Mouse (Mus musculus) embryonic facial prominence, embryonic 13.5 days (tissue): ENCODE results near the gene Gimap4. TPM values are rescaled to one million over a fixed set of nuclear protein-coding genes. Genes with fewer than 3 reads are reported as not detected.

Source experiments
- ATAC-seq: fragments of 200-750 bp; cut with Nextera tagmentation; 2 replicates; pipeline ENCODE4 v1.8.0; 2017; ENCODE audit warnings: low read depth; ENCODE audit not compliant: insufficient number of reproducible peaks, insufficient read depth, low FRiP score, low TSS enrichment
- H3K27ac ChIP-seq: fragments of 300-500 bp; sonication (generic); 2 replicates; pipeline ENCODE4 v1.5.1; 2015; ENCODE audit warnings: moderate library complexity, mild to moderate bottlenecking, inconsistent platforms
- H3K27me3 ChIP-seq: fragments of 300-500 bp; sonication (generic); 2 replicates; pipeline ENCODE4 v1.6.1; 2015; ENCODE audit warnings: mild to moderate bottlenecking, inconsistent platforms
- H3K36me3 ChIP-seq: fragments of 300-500 bp; sonication (generic); 2 replicates; pipeline ENCODE4 v1.6.1; 2015; ENCODE audit warnings: mild to moderate bottlenecking, inconsistent platforms
- H3K4me1 ChIP-seq: fragments of 300-500 bp; sonication (generic); 2 replicates; pipeline ENCODE4 v1.6.1; 2015; ENCODE audit warnings: inconsistent platforms
- H3K4me2 ChIP-seq: fragments of 300-500 bp; sonication (generic); 2 replicates; pipeline ENCODE4 v1.6.1; 2015; ENCODE audit warnings: moderate library complexity, mild to moderate bottlenecking, inconsistent platforms
- H3K4me3 ChIP-seq: fragments of 300-500 bp; sonication (generic); 2 replicates; pipeline ENCODE4 v1.5.1; 2015; ENCODE audit warnings: mild to moderate bottlenecking, inconsistent platforms
- H3K9ac ChIP-seq: fragments of 300-500 bp; sonication (generic); 2 replicates; pipeline ENCODE4 v1.6.1; 2015; ENCODE audit warnings: mild to moderate bottlenecking, inconsistent platforms
- H3K9me3 ChIP-seq: fragments of 300-500 bp; sonication (generic); 2 replicates; pipeline ENCODE4 v1.6.1; 2016; ENCODE audit warnings: inconsistent platforms
- WGBS: fragments of 180-500 bp; shearing (Covaris S2); methylation state at CpG from one replicate; pipeline ENCODE4 v1.1.7; 2015; ENCODE audit warnings: mixed read lengths; 5-methylcytosine and 5-hydroxymethylcytosine counted together
- polyA plus RNA-seq: library from polyadenylated mRNA; unstranded; fragments of >200 nt; fragmentation: Nextera tagmentation; extraction: Ambion mirVana; gene quantifications from 2 replicates; pipeline ENCODE4 v1.2.1, GENCODE M21; 2015

Gimap4 gene
- polyA plus RNA-seq, 1 experiment from 2014 or later: 10.9 TPM

DNA sequence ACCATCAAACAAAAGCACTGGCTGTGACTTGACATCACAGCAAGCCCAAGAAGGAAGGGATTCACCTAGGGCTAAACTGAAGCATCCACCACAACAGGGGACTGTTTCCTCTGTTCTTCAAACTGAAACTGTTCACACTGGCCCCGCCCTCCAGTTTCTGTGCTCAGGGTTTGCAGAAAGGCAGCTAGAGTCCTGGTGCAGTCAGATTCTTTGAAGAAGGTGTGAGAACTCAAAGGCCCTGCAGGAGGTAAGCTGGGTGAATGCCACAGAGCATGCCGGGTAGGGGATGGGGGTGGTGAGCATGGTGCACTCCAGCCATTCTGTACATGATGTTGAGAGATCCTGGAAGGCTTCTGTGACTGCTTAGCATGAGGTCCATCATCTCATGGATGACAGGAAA, 34.1 kb downstream of the Gimap4 start, which contains the start of the genes Gm28053 and Gimap7:
TSS of gene Gm28053 (plus strand) at position 153 of the 400 bp plus-strand sequence.
TSS of gene Gimap7 (plus strand) at position 167 of the 400 bp plus-strand sequence.
- Histone ChIP-seq H3K9me3 (no peaks in the 10 kb centered on the region), H3K27me3 (no peaks in the 10 kb centered on the region), H3K36me3 (no peaks in the 10 kb centered on the region), H3K4me3 (no peak within 1 kb of the TSS), H3K9ac (no peak within 1 kb of the TSS), H3K27ac (no peak within 1 kb of the TSS), H3K4me1 (no peaks in the 10 kb centered on the region), H3K4me2 (no peak within 1 kb of the TSS)
- 57% methylated on average over 2 of the region's 2 CpGs for WGBS
- no peak for ATAC-seq

- no peaks in the 10 kb centered on the region for H3K27me3 ChIP-seq
- H3K4me1 ChIP-seq: no peaks in the 10 kb centered on the region
- H3K36me3 ChIP-seq: no peaks in the 10 kb centered on the region
- H3K27ac ChIP-seq: no peak overlapping the region
- no peak for ATAC-seq
- no peak overlapping the region for H3K9ac ChIP-seq
- WGBS: 76% methylated on average over 4 of the region's 4 CpGs
- H3K9me3 ChIP-seq: no peaks in the 10 kb centered on the region
- H3K4me3 ChIP-seq: no peak overlapping the region
- no peak overlapping the region for H3K4me2 ChIP-seq
Observed at GRCm38 (mm10) chr6:48720326-48720725, 36.0 kb downstream of the Gimap4 start.

GRCm38 (mm10) chr6:48723468-48723867, 39.1 kb downstream of the Gimap4 start:
- no peak for ATAC-seq
- no peak overlapping the region for H3K4me3 ChIP-seq
- no peaks in the 10 kb centered on the region for H3K4me1 ChIP-seq
- WGBS: 83% methylated on average over 8 of the region's 8 CpGs
- H3K9me3 ChIP-seq: no peaks in the 10 kb centered on the region
- H3K9ac ChIP-seq: no peak overlapping the region
- no peaks in the 10 kb centered on the region for H3K27me3 ChIP-seq
- no peak overlapping the region for H3K4me2 ChIP-seq
- no peak overlapping the region for H3K27ac ChIP-seq
- H3K36me3 ChIP-seq: no peaks in the 10 kb centered on the region

- H3K9ac ChIP-seq: no peak overlapping the region
- WGBS: 7% methylated on average over 1 of the region's 1 CpGs
- 0 out of 2 replicates have a peak, but pooled peaks have one; percentile 52 for ATAC-seq
Observed at GRCm38 (mm10) chr6:48725476-48725875, 41.1 kb downstream of the Gimap4 start.

DNA sequence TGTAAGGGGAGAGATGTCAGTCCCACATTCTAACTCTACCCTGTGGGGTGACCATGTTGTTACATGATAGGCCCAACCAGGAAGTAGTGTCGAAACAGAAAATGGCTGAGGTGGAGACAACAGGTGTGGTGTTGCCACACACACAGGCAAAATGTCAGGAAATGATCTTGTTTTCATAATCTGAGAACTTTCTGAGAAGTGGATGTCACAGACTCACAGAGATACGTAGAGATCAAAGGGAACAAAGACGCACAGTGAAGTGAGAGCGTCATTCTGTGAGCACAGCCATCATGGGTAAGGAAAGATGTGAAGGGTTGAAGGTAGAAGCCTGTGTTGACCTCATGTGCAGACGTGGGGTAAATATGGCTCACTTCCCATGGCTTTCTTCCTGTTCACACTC, 43.4 kb downstream of the Gimap4 start:
- ATAC-seq: no peak
- H3K4me2 ChIP-seq: no peak overlapping the region
- H3K36me3 ChIP-seq: no peaks in the 10 kb centered on the region
- no peaks in the 10 kb centered on the region for H3K9me3 ChIP-seq
- H3K4me3 ChIP-seq: no peak overlapping the region
- 85% methylated on average over 5 of the region's 5 CpGs for WGBS
- no peaks in the 10 kb centered on the region for H3K4me1 ChIP-seq
- H3K27ac ChIP-seq: no peak overlapping the region
- no peaks in the 10 kb centered on the region for H3K27me3 ChIP-seq
- no peak overlapping the region for H3K9ac ChIP-seq

More at GRCm38 (mm10) chr6:48725476-48725875, 41.1 kb downstream of the Gimap4 start:
- Histone ChIP-seq H3K27me3 (no peaks in the 10 kb centered on the region), H3K27ac (no peak overlapping the region), H3K9me3 (no peaks in the 10 kb centered on the region), H3K4me1 (no peaks in the 10 kb centered on the region), H3K36me3 (no peaks in the 10 kb centered on the region), H3K4me3 (no peak overlapping the region), H3K4me2 (no peak overlapping the region)

DNA sequence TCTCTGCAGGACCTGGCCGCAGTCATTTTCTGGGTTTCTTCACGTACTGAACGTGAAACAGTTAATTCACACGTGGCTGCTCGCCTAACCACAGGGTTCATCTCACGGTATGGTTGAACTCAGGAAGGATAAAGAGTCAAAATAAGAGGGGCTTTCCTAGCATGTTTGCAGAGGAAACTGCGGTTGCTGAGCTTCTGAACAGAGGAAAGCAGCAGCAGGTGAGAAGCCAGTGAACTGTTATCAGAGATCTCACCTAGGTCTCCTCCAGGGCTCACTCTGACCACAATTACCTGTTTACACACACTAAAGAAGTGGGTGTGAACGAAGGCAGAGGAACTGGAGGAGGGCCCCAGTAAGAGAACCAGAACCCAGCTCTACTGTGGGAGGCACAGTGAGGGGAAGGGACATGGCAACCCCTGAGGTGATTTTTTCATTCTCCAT, 48.5 kb downstream of the Gimap4 start:
- WGBS: 51% methylated on average over 8 of the region's 8 CpGs
- no peak overlapping the region for H3K9ac ChIP-seq

GRCm38 (mm10) chr6:48733660-48734059, 49.3 kb downstream of the Gimap4 start:
- ATAC-seq: no peak
- 76% methylated on average over 1 of the region's 1 CpGs for WGBS
- H3K27me3 ChIP-seq: no peaks in the 10 kb centered on the region

More for the DNA sequence above, 48.5 kb downstream of the Gimap4 start:
- H3K36me3 ChIP-seq: no peaks in the 10 kb centered on the region
- no peaks in the 10 kb centered on the region for H3K4me1 ChIP-seq
- H3K9me3 ChIP-seq: no peaks in the 10 kb centered on the region
- H3K27me3 ChIP-seq: no peaks in the 10 kb centered on the region
- H3K27ac ChIP-seq: no peak overlapping the region
- no peak overlapping the region for H3K4me3 ChIP-seq
- ATAC-seq: no peak
- no peak overlapping the region for H3K4me2 ChIP-seq

GRCm38 (mm10) chr6:48737053-48737452, 52.7 kb downstream of the Gimap4 start:
- H3K9me3 ChIP-seq: no peaks in the 10 kb centered on the region
- no peak for ATAC-seq
- H3K27ac ChIP-seq: no peak overlapping the region
- peaks cover 25% of the 10 kb centered on the region for H3K27me3 ChIP-seq
- H3K4me2 ChIP-seq: no peak overlapping the region
- H3K4me3 ChIP-seq: no peak overlapping the region
- WGBS: 70% methylated on average over 2 of the region's 2 CpGs
- no peaks in the 10 kb centered on the region for H3K36me3 ChIP-seq
- H3K9ac ChIP-seq: no peak overlapping the region
- H3K4me1 ChIP-seq: no peaks in the 10 kb centered on the region

More at GRCm38 (mm10) chr6:48733660-48734059, 49.3 kb downstream of the Gimap4 start:
- no peak overlapping the region for H3K4me2 ChIP-seq
- no peak overlapping the region for H3K27ac ChIP-seq
- H3K9me3 ChIP-seq: no peaks in the 10 kb centered on the region
- no peaks in the 10 kb centered on the region for H3K36me3 ChIP-seq
- H3K4me1 ChIP-seq: no peaks in the 10 kb centered on the region
- no peak overlapping the region for H3K4me3 ChIP-seq
- H3K9ac ChIP-seq: no peak overlapping the region

- H3K4me2 ChIP-seq: no peak overlapping the region
- H3K9me3 ChIP-seq: no peaks in the 10 kb centered on the region
- peaks cover 32% of the 10 kb centered on the region for H3K27me3 ChIP-seq
- ATAC-seq: no peak
- H3K27ac ChIP-seq: no peak overlapping the region
- WGBS: 95% methylated on average over 5 of the region's 5 CpGs
- no peak overlapping the region for H3K9ac ChIP-seq
- no peak overlapping the region for H3K4me3 ChIP-seq
- no peaks in the 10 kb centered on the region for H3K36me3 ChIP-seq
- peaks cover 5% of the 10 kb centered on the region for H3K4me1 ChIP-seq
Observed at GRCm38 (mm10) chr6:48737688-48738087, 53.3 kb downstream of the Gimap4 start.

- no peaks in the 10 kb centered on the region for H3K36me3 ChIP-seq
- no peaks in the 10 kb centered on the region for H3K9me3 ChIP-seq
- H3K9ac ChIP-seq: no peak within 1 kb of the TSS
- ATAC-seq: no peak
- no peak within 1 kb of the TSS for H3K27ac ChIP-seq
- peaks cover 46% of the 10 kb centered on the region for H3K27me3 ChIP-seq
- 75% methylated on average over 15 of the region's 15 CpGs for WGBS
- no peak within 1 kb of the TSS for H3K4me3 ChIP-seq
- no peak within 1 kb of the TSS for H3K4me2 ChIP-seq
- H3K4me1 ChIP-seq: peaks cover 8% of the 10 kb centered on the region
Observed at GRCm38 (mm10) chr6:48738961-48739779, 54.8 kb downstream of the Gimap4 start, which contains the start of gene Gimap1. Gene Gimap1, plus strand, starts transcription at chr6:48739054.

DNA sequence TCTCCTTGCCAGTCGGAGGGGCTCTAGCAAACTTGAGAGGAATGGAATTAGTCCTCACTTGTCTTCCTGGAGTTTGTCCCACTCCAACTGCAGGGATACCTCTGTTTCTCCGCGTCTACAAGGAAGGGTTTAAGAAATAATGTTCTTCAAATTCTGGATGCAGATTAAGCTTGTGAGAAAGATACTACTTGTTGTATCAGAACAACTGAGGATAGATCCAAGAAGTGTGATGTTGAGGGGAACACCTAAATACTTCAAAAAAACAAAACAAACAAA, 55.4 kb downstream of the Gimap4 start:
- H3K9me3 ChIP-seq: no peaks in the 10 kb centered on the region
- peaks cover 51% of the 10 kb centered on the region for H3K27me3 ChIP-seq
- no peak overlapping the region for H3K4me3 ChIP-seq
- H3K9ac ChIP-seq: no peak overlapping the region
- H3K36me3 ChIP-seq: no peaks in the 10 kb centered on the region
- 87% methylated on average over 3 of the region's 3 CpGs for WGBS
- peaks cover 8% of the 10 kb centered on the region for H3K4me1 ChIP-seq
- H3K4me2 ChIP-seq: no peak overlapping the region
- no peak overlapping the region for H3K27ac ChIP-seq
- no peak for ATAC-seq

DNA sequence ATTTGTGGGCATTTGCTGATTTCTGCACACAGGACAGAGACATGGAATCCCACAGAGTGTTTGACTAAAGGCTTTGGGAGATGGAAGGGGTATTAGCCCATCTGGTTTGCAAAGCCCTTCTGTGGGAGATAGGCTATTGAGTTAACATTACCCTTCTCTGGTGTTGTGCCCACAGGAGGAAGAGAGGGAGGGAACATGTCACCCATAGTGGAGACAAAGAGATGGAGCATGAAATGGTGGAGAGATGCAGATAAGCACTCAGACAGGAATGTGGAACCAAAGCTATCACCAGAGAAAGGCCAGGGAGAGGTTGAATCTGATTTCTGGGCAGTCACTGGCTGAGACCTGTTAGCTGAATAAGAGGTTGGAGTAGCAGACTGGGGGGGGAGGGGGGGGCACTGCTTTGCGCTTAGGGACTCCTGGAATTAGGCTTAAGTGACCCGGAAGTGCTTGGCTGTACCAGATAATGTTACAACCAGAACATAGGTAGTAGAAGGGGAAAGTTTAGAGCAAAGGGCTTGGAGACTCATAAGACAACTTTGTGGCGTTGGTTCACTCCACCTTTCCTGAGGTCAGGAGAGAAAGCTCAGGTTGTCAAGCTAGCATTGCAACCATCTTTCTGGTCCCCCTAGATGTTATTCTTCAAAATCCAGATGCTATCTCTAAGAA, 56.3 kb downstream of the Gimap4 start:
- peaks cover 58% of the 10 kb centered on the region for H3K27me3 ChIP-seq
- ATAC-seq: no peak
- H3K4me3 ChIP-seq: no peak overlapping the region
- no peaks in the 10 kb centered on the region for H3K36me3 ChIP-seq
- H3K9ac ChIP-seq: no peak overlapping the region
- H3K9me3 ChIP-seq: no peaks in the 10 kb centered on the region
- H3K4me2 ChIP-seq: no peak overlapping the region
- peaks cover 8% of the 10 kb centered on the region for H3K4me1 ChIP-seq
- 75% methylated on average over 3 of the region's 3 CpGs for WGBS
- H3K27ac ChIP-seq: no peak overlapping the region
